Mouse (Mus musculus) thymus, postnatal 0 days (tissue): Measurements from ENCODE around the gene Nprl2. TPM values are rescaled to one million over a fixed set of nuclear protein-coding genes. Genes with fewer than 3 reads are reported as not detected.

ENCODE experiments used
- DNase-seq: peaks from one replicate; pipeline ENCODE4 v3.0.0-alpha.2; 2015; ENCODE audit warnings: low spot score
- polyA plus RNA-seq: library from polyadenylated mRNA; unstranded; fragments of >200 nt; fragmentation: Nextera tagmentation; extraction: Ambion mirVana; gene quantifications from 2 replicates; pipeline ENCODE4 v1.2.1, GENCODE M21; 2015

Gene Nprl2
- 47.2 and 48.4 TPM in 2 replicates for polyA plus RNA-seq

- peak; percentile 97 for DNase-seq
These were observed at the start of gene Nprl2, which contains the start of gene Cyb561d2 for GRCm38 (mm10) chr9:107541474-107542351. TSS of gene Nprl2 (plus strand) at chr9:107542226. TSS of gene Cyb561d2 (minus strand) at chr9:107542193.

- DNase-seq = no peak
These were observed 48.5 kb upstream of the Nprl2 start for GRCm38 (mm10) chr9:107493511-107493910.

- no peak for DNase-seq
These were observed 47.8 kb upstream of the Nprl2 start for GRCm38 (mm10) chr9:107494238-107494637.

GRCm38 (mm10) chr9:107496359-107496758, 45.7 kb upstream of the Nprl2 start:
- DNase-seq = no peak

- DNase-seq = no peak
These were observed 41.2 kb upstream of the Nprl2 start for GRCm38 (mm10) chr9:107500708-107501286.

- no peak for DNase-seq
These were observed 39.7 kb upstream of the Nprl2 start for GRCm38 (mm10) chr9:107502131-107502846.

GRCm38 (mm10) chr9:107504662-107505537, 37.1 kb upstream of the Nprl2 start:
- DNase-seq = no peak

GRCm38 (mm10) chr9:107508266-107508665, 33.8 kb upstream of the Nprl2 start:
- DNase-seq = no peak

GRCm38 (mm10) chr9:107510384-107511100, 31.5 kb upstream of the Nprl2 start:
- no peak for DNase-seq

- DNase-seq = no peak
These were observed 30.6 kb upstream of the Nprl2 start for GRCm38 (mm10) chr9:107511436-107511835.

- no peak for DNase-seq
These were observed 29.7 kb upstream of the Nprl2 start for GRCm38 (mm10) chr9:107512326-107512725.

GRCm38 (mm10) chr9:107514303-107514955, 27.6 kb upstream of the Nprl2 start:
- DNase-seq = peak; percentile 79

- no peak for DNase-seq
These were observed 21.7 kb upstream of the Nprl2 start for GRCm38 (mm10) chr9:107520331-107520730.

GRCm38 (mm10) chr9:107521190-107521589, 20.8 kb upstream of the Nprl2 start:
- peak; percentile 68 for DNase-seq

GRCm38 (mm10) chr9:107521711-107522399, 20.2 kb upstream of the Nprl2 start:
- peak; percentile 46 for DNase-seq

GRCm38 (mm10) chr9:107522400-107522711, 19.7 kb upstream of the Nprl2 start:
- no peak for DNase-seq

- peak; percentile 84 for DNase-seq
These were observed 15.6 kb upstream of the Nprl2 start for GRCm38 (mm10) chr9:107526198-107527026.

GRCm38 (mm10) chr9:107533791-107534407, 8.1 kb upstream of the Nprl2 start, which contains the start of gene Tmem115:
TSS of gene Tmem115 (plus strand) at chr9:107533945.
- peak; percentile 95 for DNase-seq
